Mouse (Mus musculus) intestine, embryonic 14.5 days (tissue): Measurements from ENCODE around the gene Acot7. TPM values are rescaled to one million over a fixed set of nuclear protein-coding genes. Genes with fewer than 3 reads are reported as not detected.

Experiments used
- ATAC-seq: fragments of 200-750 bp; cut with Nextera tagmentation; replicated peaks from 2 replicates; pipeline ENCODE4 v1.8.0; 2017; ENCODE audit warnings: low read depth, moderate number of reproducible peaks, moderate TSS enrichment, moderate library complexity; ENCODE audit not compliant: low FRiP score, low TSS enrichment
- DNase-seq: peaks from one replicate; pipeline ENCODE4 v3.0.0-alpha.2; 2018; ENCODE audit warnings: low spot score
- H3K27ac ChIP-seq: fragments of 300-500 bp; sonication (generic); 2 replicates; pipeline ENCODE4 v1.5.1; 2014; ENCODE audit warnings: low read depth, mild to moderate bottlenecking, control low read depth
- H3K27me3 ChIP-seq: fragments of 300-500 bp; sonication (generic); replicated peaks from 2 replicates; pipeline ENCODE4 v1.6.1; 2014; ENCODE audit warnings: low read length, control low read depth; ENCODE audit not compliant: control insufficient read depth, insufficient read depth
- H3K36me3 ChIP-seq: fragments of 300-500 bp; sonication (generic); 2 replicates; pipeline ENCODE4 v1.6.1; 2014; ENCODE audit warnings: low read length, control low read depth; ENCODE audit not compliant: control insufficient read depth, insufficient read depth
- H3K4me1 ChIP-seq: fragments of 300-500 bp; sonication (generic); replicated peaks from 2 replicates; pipeline ENCODE4 v1.6.1; 2014; ENCODE audit warnings: low read length, control low read depth, mixed read lengths; ENCODE audit not compliant: control insufficient read depth, insufficient read depth
- H3K4me2 ChIP-seq: fragments of 300-500 bp; sonication (generic); 2 replicates; pipeline ENCODE4 v1.6.1; 2014; ENCODE audit warnings: low read length
- H3K4me3 ChIP-seq: fragments of 300-500 bp; sonication (generic); 2 replicates; pipeline ENCODE4 v1.5.1; 2014; ENCODE audit warnings: low read depth, low read length, control low read depth, mixed read lengths
- H3K9ac ChIP-seq: fragments of 300-500 bp; sonication (generic); 2 replicates; pipeline ENCODE4 v1.6.1; 2014; ENCODE audit warnings: mild to moderate bottlenecking, low read length
- H3K9me3 ChIP-seq: fragments of 300-500 bp; sonication (generic); 2 replicates; pipeline ENCODE4 v1.6.1; 2016; ENCODE audit warnings: low read length, control low read depth; ENCODE audit not compliant: control insufficient read depth
- WGBS: fragments of 180-500 bp; shearing (Covaris S2); extraction: QIAGEN DNeasy Blood & Tissue Kit; methylation state at CpG from one replicate; pipeline ENCODE4 v1.1.7; 2014; 5-methylcytosine and 5-hydroxymethylcytosine counted together
- polyA plus RNA-seq: library from polyadenylated mRNA; unstranded; fragments of >200 nt; fragmentation: Nextera tagmentation; extraction: Ambion mirVana; gene quantifications from 2 replicates; pipeline ENCODE4 v1.2.1, GENCODE M21; 2014

Gene Acot7
- polyA plus RNA-seq, 1 experiment from 2014 or later = 61.5 TPM

DNA sequence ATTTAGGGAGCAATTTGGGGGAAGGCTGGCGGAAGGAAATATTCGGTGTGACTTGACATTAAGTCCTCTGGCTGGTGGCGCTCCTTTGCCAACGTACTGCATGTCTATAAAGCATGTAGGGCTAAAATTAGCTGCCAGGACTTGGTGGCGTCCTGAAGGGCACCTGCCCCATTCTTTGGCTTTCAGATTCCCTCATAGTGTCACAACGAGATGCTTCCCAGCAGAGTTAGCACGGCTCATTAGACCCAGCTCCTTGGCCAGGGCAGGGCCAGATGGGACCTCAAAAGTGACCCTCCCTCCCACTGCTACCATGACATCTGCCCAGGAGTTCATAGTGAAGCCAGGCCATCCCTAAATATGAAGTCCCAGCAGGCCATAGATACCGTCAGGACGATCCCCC lies 92.7 kb downstream of the Acot7 start:
- no peak for DNase-seq
- Histone ChIP-seq H3K36me3 (no peaks in the 10 kb centered on the region), H3K4me3 (no peak overlapping the region), H3K4me2 (no peak overlapping the region), H3K9ac (no peak overlapping the region), H3K4me1 (peaks cover 24% of the 10 kb centered on the region), H3K27me3 (peaks cover 6% of the 10 kb centered on the region), H3K9me3 (no peaks in the 10 kb centered on the region), H3K27ac (no peak overlapping the region)
- WGBS = 84% methylated on average over 9 of the region's 9 CpGs
- no peak for ATAC-seq

DNA sequence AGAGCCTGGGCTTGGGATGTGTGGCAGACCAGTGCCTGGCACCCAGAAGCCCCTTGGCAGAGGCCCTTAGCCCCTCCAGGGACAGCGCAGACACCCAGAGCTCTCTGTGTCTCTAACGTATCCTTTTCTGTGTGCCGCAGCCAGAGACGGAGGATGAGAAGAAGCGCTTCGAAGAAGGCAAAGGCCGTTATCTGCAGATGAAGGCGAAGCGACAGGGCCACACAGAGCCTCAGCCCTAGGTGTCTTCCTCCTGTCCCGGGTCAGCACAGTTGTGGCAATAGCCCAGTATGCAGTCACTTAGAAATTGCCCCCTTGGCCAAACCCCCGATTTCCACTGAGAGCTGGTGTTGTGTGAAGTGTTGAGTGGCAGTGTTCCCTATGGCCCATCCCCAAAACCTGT lies 93.4 kb downstream of the Acot7 start:
- Histone ChIP-seq H3K4me1 (peaks cover 24% of the 10 kb centered on the region), H3K27ac (peak overlapping the region; percentile 67; the same call in 1 of the 2 replicates), H3K4me2 (no peak overlapping the region), H3K9me3 (no peaks in the 10 kb centered on the region), H3K9ac (no peak overlapping the region), H3K4me3 (no peak overlapping the region), H3K36me3 (no peaks in the 10 kb centered on the region), H3K27me3 (peaks cover 12% of the 10 kb centered on the region)
- WGBS = 92% methylated on average over 11 of the region's 11 CpGs
- DNase-seq (no peak), ATAC-seq (no peak)

DNA sequence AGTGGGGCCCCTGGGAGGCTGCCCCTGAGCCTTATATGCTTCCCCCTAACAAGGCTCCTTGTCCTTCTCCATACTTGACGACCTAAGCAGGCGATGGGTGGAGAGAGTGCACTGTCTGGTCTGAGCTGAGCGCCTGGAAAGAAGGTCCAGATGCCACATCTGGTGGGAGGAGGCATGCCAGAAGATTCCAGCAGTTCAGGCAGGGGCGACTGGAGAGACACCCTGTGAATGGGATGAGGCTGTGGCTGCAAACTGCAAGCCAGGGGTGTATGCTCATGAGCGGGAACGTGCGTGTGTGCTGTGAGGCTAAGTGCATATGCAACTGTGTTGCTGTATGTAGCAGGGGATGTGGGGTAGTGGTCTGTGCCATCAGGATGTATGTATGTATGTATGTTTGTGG lies 94.1 kb downstream of the Acot7 start:
- Histone ChIP-seq H3K36me3 (no peaks in the 10 kb centered on the region), H3K4me1 (peaks cover 24% of the 10 kb centered on the region), H3K27ac (peak overlapping the region; percentile 67), H3K27me3 (peaks cover 12% of the 10 kb centered on the region), H3K4me3 (no peak overlapping the region), H3K4me2 (no peak overlapping the region), H3K9me3 (no peaks in the 10 kb centered on the region), H3K9ac (no peak overlapping the region)
- ATAC-seq (no peak), DNase-seq (no peak)
- 57% methylated on average over 7 of the region's 7 CpGs for WGBS

DNA sequence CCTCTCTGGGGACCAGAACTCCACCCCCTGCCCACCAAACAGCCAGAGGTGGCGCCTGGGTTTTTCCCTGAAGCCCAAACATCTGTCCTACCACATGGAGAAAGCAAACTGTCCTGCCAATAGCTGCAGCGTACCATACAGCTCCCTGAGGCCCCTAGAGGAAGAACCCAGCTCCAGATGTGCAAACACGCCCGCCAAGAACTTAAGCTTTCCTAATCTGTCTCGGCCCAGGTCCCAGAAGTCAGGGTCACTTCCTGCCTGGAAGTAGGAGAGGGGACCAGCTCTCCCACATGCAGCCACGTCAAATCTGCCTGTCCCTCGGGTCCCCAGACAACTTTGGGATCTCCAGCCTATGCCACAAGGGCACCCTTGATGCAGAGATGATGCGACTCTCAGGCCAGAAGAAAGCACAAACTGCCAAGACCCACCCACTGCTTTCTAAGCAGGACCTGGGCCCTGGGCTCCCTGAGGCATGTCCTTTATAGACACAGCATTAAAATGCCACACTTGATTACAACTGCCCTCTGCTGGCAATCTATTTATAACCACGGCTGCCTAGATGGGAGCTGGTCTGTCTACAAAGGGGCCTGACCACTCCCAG lies 94.6 kb downstream of the Acot7 start:
- ATAC-seq (no peak), DNase-seq (no peak)
- H3K4me3 ChIP-seq = no peak overlapping the region
- H3K27ac ChIP-seq = peak overlapping the region; percentile 67
- peaks cover 24% of the 10 kb centered on the region for H3K4me1 ChIP-seq
- H3K9me3 ChIP-seq = no peaks in the 10 kb centered on the region
- no peaks in the 10 kb centered on the region for H3K36me3 ChIP-seq
- H3K9ac ChIP-seq = no peak overlapping the region
- no peak overlapping the region for H3K4me2 ChIP-seq
- peaks cover 12% of the 10 kb centered on the region for H3K27me3 ChIP-seq
- 29% methylated on average over 9 of the region's 9 CpGs for WGBS

DNA sequence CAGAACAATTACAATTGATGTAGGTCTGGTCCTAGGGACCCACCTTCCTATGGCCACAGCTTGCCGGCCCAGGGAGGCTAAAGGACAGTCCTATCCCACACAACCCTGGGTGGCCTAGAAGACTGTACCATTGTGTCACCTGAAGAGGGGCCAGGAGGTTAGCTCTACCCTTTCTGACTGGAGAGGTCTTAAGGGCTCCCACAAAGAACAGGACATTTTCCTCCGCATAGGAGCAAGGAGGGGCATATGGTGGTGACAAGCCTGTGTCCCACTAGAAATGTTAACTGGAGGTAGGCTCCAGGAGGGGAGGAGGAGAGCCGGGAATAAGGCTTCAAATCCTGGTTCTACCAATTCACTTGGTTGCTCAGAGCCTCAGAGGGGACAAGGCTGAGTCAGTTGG lies 95.3 kb downstream of the Acot7 start:
- H3K36me3 ChIP-seq = no peaks in the 10 kb centered on the region
- peaks cover 12% of the 10 kb centered on the region for H3K27me3 ChIP-seq
- H3K4me2 ChIP-seq = no peak overlapping the region
- H3K4me3 ChIP-seq = no peak overlapping the region; the same call in 1 of the 2 replicates
- H3K9ac ChIP-seq = no peak overlapping the region
- peaks cover 24% of the 10 kb centered on the region for H3K4me1 ChIP-seq
- H3K9me3 ChIP-seq = no peaks in the 10 kb centered on the region
- DNase-seq (no peak), ATAC-seq (no peak)
- 36% methylated on average over 3 of the region's 3 CpGs for WGBS
- peak overlapping the region; percentile 67 for H3K27ac ChIP-seq

DNA sequence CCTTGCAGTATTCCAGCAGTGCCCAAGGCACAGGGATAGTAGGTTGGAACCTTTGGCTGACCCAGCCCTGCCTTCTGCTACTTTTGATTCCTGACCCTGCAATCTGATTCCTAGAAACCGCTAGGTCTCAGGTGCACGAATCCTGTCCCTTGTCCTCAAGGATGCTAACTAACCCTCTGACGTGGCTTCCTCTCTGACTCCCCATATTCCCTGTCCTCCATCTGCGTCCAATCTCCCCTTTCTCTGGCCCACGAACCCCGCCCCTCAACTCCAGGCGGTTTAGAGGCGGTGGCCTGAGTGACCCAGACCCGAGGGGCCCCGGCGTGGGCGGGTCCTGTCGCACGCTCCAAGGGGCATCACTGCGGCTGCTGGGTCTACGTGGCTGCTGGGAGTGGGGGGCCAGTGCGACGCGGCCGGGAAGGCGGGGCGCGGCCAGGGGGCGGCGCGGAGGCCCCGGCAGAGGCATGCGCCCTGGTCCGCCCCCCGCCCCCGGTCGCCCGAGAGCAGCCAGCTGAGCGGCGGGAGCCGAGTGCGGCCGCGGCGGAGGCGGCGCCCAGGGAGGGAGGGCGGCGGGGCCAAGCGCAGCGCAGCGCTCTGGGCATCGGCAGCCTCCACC lies 95.8 kb downstream of the Acot7 start, which contains the start of gene Gpr153:
Gene Gpr153, plus strand, starts transcription at position 612 of the 616 bp plus-strand sequence.
- no peaks in the 10 kb centered on the region for H3K36me3 ChIP-seq
- peak within 1 kb of the TSS; percentile 67 for H3K27ac ChIP-seq
- H3K4me3 ChIP-seq = peak within 1 kb of the TSS; percentile 61
- peaks cover 12% of the 10 kb centered on the region for H3K27me3 ChIP-seq
- WGBS = under 1% methylated on average over 39 of the region's 48 CpGs
- H3K4me1 ChIP-seq = peaks cover 24% of the 10 kb centered on the region
- peak within 1 kb of the TSS; percentile 97 for H3K4me2 ChIP-seq
- H3K9ac ChIP-seq = peak within 1 kb of the TSS; percentile 61
- no peak for DNase-seq
- peak; percentile 57 for ATAC-seq
- H3K9me3 ChIP-seq = no peaks in the 10 kb centered on the region

DNA sequence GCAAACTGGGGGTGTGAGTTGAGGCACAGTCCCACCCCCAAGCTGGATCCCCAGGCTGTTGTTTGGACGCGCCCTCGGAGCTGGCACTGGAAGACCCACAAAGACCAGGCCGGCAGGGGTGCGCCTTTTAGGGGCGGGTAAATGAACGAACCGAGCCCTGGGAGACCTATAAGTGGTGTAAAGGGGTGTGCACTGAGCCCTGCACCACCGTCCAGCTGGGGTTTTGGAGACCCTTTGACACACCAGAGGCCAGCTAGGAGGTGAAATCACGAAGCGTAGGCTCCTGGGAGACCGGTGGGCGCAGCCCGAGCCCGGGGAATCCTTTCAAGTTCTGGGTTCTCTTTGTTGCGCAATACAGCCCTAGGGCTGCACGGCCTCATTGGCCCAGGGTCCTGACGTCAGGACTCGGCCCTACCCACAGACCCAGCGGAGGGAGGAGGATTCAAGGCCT lies 96.8 kb downstream of the Acot7 start:
- DNase-seq (no peak), ATAC-seq (peak; percentile 65)
- H3K4me2 ChIP-seq = peak overlapping the region; percentile 97
- peaks cover 12% of the 10 kb centered on the region for H3K27me3 ChIP-seq
- H3K9me3 ChIP-seq = no peaks in the 10 kb centered on the region
- H3K36me3 ChIP-seq = no peaks in the 10 kb centered on the region
- peak overlapping the region; percentile 67; the same call in 1 of the 2 replicates for H3K27ac ChIP-seq
- H3K4me3 ChIP-seq = peak overlapping the region; percentile 61
- peak overlapping the region; percentile 61 for H3K9ac ChIP-seq
- WGBS = 4% methylated on average over 20 of the region's 20 CpGs
- peaks cover 24% of the 10 kb centered on the region for H3K4me1 ChIP-seq

DNA sequence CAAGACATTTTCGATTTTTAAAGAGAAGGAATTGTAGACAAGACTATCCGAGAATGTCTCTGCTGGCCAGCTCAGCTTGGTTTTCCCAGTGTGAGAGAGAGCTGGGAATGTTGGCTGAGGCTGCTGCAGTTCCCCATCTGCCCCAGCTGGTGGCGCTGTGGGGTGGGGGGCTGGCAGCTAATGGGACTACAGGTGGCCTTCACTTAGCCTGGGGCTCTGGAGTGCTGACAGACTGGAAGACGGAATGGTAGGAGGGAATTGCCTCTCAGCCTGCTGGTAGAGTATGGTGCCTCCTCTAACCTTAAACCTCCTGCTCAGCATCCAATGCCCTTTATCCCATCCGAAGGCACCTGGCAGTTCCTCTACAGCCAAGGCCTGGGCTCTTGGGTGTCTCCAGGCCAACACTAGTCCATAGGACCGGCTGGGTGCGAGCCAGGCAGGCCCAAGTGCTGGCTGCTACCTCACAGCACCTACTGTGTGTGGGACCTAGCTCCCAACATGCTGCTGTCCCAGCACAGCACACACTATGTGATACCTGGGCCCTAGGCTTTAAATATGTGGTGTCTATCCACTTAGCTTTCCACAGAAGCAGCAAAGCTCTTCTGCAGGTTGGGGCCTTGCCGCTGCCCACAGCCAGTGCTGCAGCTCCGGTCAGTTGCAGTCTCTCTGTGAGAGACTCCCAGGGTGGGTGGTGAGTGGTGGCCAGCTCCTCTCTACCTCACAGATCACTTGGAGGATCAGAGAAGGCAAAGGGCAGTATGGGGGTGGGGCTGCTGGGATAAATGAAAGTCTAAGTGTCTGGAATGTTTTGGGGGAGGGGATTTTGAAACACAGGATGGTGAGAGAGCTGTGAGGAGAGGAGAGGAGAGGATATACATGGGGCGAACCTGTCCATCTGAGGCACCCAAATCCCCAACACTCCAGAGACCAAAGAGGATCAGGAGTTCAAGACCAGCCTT lies 98.7 kb downstream of the Acot7 start:
- no peak for DNase-seq

More for the DNA sequence above, 98.7 kb downstream of the Acot7 start:
- Histone ChIP-seq H3K27ac (no peak overlapping the region), H3K9ac (no peak overlapping the region), H3K9me3 (no peaks in the 10 kb centered on the region), H3K36me3 (0 out of 2 replicates have a peak, but pooled peaks cover 5% of the 10 kb centered on the region), H3K4me2 (no peak overlapping the region), H3K4me3 (no peak overlapping the region), H3K4me1 (peaks cover 24% of the 10 kb centered on the region), H3K27me3 (peaks cover 22% of the 10 kb centered on the region)
- no peak for ATAC-seq
- 53% methylated on average over 10 of the region's 10 CpGs for WGBS
